8 mouse cellular contexts compared by ENCODE assay signal in genomic region chr11:88553521-88554310, GRCm38 (mm10).
A peak's percentile ranks its signal among the peaks of the same experiment; 100 is the strongest.
DNase-seq lines count a peak whose midpoint lies in the region; ATAC-seq and TF ChIP-seq lines count a peak whose summit lies in the region.

No protein-coding gene starts in this region.

- H3K27me3 ChIP-seq in heart, embryonic 10.5 days (ENCODE audit: insufficient read depth, poor library complexity, severe bottlenecking): no peaks in the 10 kb centered on the region
- H3K27me3 ChIP-seq in ES-Bruce4 (ENCODE audit: control insufficient read depth, insufficient read depth, low read length, poor library complexity, severe bottlenecking): no peaks in the 10 kb centered on the region
- no peaks in the 10 kb centered on the region for H3K27me3 ChIP-seq in hindbrain, embryonic 12.5 days

- no peak for DNase-seq in heart, embryonic 10.5 days (ENCODE audit: low spot score)
- no peak for DNase-seq in heart, postnatal 4 days
- DNase-seq in thymus, postnatal 25 days: no peak
- no peak for DNase-seq in adrenal gland, postnatal 36 days
- no peak for DNase-seq in Muller cell, postnatal 12 days (ENCODE audit: inconsistent ontology term)

- peak overlapping the region; percentile 85 for H3K27ac ChIP-seq in heart, embryonic 10.5 days
- peak overlapping the region; percentile 67 for H3K27ac ChIP-seq in ES-Bruce4 (ENCODE audit: insufficient read depth, low read length)
- peak overlapping the region; percentile 71 for H3K27ac ChIP-seq in hindbrain, embryonic 12.5 days

- ATAC-seq in hindbrain, embryonic 12.5 days (ENCODE audit: low FRiP score): no peak
- peak; percentile 47 for ATAC-seq in megakaryocyte progenitor cell, adult 5-6 weeks (replicated peaks; ENCODE audit: poor library complexity)

- 49% methylated on average over 11 of the region's 11 CpGs for WGBS in heart, embryonic 10.5 days
- WGBS in hindbrain, embryonic 12.5 days: 57% methylated on average over 11 of the region's 11 CpGs

- H3K36me3 ChIP-seq in heart, embryonic 10.5 days: no peaks in the 10 kb centered on the region
- no peaks in the 10 kb centered on the region for H3K36me3 ChIP-seq in ES-Bruce4 (ENCODE audit: control insufficient read depth, insufficient read depth, low read length, poor library complexity, severe bottlenecking)
- no peaks in the 10 kb centered on the region for H3K36me3 ChIP-seq in hindbrain, embryonic 12.5 days

- TF ChIP-seq POLR2A in ES-Bruce4 (IDR thresholded peaks at IDR 0.05; ENCODE audit: insufficient read depth, low read length): no peak

- H3K9me3 ChIP-seq in heart, embryonic 10.5 days: no peaks in the 10 kb centered on the region
- H3K9me3 ChIP-seq in ES-Bruce4 (replicated peaks; ENCODE audit: control insufficient read depth, insufficient read depth, low read length, poor library complexity, severe bottlenecking): no peaks in the 10 kb centered on the region
- no peaks in the 10 kb centered on the region for H3K9me3 ChIP-seq in hindbrain, embryonic 12.5 days (replicated peaks)

- H3K9ac ChIP-seq in ES-Bruce4 (ENCODE audit: low read depth, poor library complexity, severe bottlenecking): no peak overlapping the region
- H3K9ac ChIP-seq in hindbrain, embryonic 12.5 days: no peak overlapping the region

- H3K4me2 ChIP-seq in hindbrain, embryonic 12.5 days (replicated peaks): no peak overlapping the region

- no peak for TF ChIP-seq EP300 in ES-Bruce4 (IDR thresholded peaks at IDR 0.05; ENCODE audit: insufficient read depth, low read depth, low read length)

- TF ChIP-seq CTCF in ES-Bruce4 (IDR thresholded peaks at IDR 0.05; ENCODE audit: low read depth, low read length): no peak

- H3K4me1 ChIP-seq in heart, embryonic 10.5 days: peaks cover 98% of the 10 kb centered on the region
- H3K4me1 ChIP-seq in ES-Bruce4 (ENCODE audit: control insufficient read depth, insufficient read depth, low read length): peaks cover 19% of the 10 kb centered on the region
- peaks cover 97% of the 10 kb centered on the region for H3K4me1 ChIP-seq in hindbrain, embryonic 12.5 days

- H3K4me3 ChIP-seq in heart, embryonic 10.5 days: peak overlapping the region; percentile 22
- H3K4me3 ChIP-seq in ES-Bruce4 (ENCODE audit: low read depth, low read length): no peak overlapping the region
- no peak overlapping the region for H3K4me3 ChIP-seq in hindbrain, embryonic 12.5 days
